Mouse (Mus musculus): ENCODE results near the gene Memo1. TPM values are rescaled to one million over a fixed set of nuclear protein-coding genes. Genes with fewer than 3 reads are reported as not detected.
A peak's percentile ranks its signal among the peaks of the same experiment; 100 is the strongest.

The Memo1 gene
- 61.5 and 63.0 TPM in 2 replicates for polyA plus RNA-seq (2015; fragmentation: Nextera tagmentation; extraction: Ambion mirVana)

DNA sequence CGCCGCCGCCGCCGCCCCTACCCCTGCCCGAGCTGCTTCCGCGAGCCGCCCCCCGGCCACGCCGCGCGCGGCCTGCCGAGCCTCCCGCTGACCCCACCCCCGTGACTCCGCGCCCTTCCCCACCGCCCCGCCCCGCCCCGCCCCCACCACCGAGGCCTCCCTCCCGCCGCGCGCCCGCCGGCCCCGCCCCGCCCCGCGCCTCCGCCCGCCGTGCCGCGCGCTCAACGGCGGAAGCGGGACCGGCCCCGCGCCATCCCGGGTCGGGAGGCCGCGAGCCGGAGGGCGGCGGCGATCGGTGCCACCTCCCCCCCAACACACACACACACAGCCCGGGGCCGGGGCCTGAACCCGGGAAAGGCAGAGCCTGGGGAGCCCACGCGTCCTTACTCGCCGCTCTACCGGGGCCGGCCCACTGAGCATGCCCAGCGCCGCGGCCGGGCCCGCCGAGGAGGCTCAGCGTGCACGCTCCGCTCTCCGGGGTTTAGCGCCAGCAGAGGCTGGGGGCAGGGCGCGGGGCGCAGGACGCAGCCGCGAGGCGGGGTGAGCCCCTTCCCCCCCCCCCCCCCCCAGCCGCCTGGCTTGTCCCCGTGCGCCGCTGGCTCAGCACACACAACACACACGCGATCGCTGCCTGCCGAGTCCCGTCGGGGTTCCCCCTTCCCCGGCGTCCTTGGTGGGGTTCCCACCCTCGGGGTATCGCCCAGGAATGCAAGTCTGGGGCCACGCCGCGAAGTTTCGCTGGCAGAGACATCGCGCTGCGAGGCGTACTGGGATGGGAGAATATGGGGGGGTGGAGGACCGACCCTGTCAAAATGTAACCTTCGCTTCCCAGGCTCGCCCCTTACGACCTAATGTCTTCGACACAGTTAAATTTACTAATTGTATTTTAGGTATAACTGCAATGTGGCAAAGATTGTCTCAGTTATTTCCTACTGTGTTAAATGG lies at the start of gene Memo1:
Memo1 (minus strand) TSS at position 496 of the 945 bp plus-strand sequence.
- no peaks in the 10 kb centered on the region for H3K4me1 ChIP-seq (replicated peaks; ENCODE audit: control insufficient read depth, insufficient read depth)
- no peaks in the 10 kb centered on the region for H3K27me3 ChIP-seq (ENCODE audit: control insufficient read depth, insufficient read depth, low read length)
- peak within 1 kb of the TSS; percentile 95 for H3K9ac ChIP-seq (ENCODE audit: low read length)
- ATAC-seq (ENCODE audit: low FRiP score, low TSS enrichment): peak; percentile 91
- H3K36me3 ChIP-seq (ENCODE audit: control insufficient read depth, insufficient read depth, low read length): no peaks in the 10 kb centered on the region; the same call in 1 of the 2 replicates
- DNase-seq (ENCODE audit: low spot score): peak; percentile 88
- TF ChIP-seq EP300 (optimal IDR thresholded peaks at IDR 0.05): no peak
- no peak for TF ChIP-seq CTCF (IDR thresholded peaks at IDR 0.05; ENCODE audit: low read depth)
- peak within 1 kb of the TSS; percentile 99 for H3K27ac ChIP-seq (replicated peaks)
- WGBS: under 1% methylated on average over 44 of the region's 110 CpGs
- H3K4me2 ChIP-seq (replicated peaks; ENCODE audit: low read depth): peak within 1 kb of the TSS; percentile 87
- peak within 1 kb of the TSS; percentile 80 for H3K4me3 ChIP-seq (ENCODE audit: low read depth, low read length)
- no peaks in the 10 kb centered on the region for H3K9me3 ChIP-seq (ENCODE audit: control insufficient read depth, low read length)

DNA sequence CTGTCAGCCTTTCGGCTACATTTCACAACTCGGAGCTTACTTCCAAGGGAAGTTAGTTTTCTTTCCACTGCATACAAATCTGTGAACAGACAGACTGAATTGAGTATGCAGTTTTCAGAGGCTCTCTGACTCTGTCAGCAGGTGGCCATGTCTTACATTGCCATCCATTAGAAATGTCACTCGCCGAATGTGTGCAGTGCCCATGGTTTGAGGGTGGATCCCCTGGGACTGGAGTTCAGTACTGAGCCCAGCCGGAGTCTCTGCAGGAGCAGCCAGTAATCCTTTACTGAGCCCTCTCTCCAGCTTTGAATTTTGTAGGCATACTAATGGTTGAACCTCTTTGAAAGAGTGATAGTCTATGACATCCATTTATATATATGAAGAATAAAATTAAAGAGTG lies 45.8 kb upstream of the Memo1 start:
- Histone ChIP-seq H3K4me1 (replicated peaks; ENCODE audit: control insufficient read depth, insufficient read depth) (no peaks in the 10 kb centered on the region), H3K36me3 (ENCODE audit: control insufficient read depth, insufficient read depth, low read length) (no peaks in the 10 kb centered on the region), H3K9me3 (ENCODE audit: control insufficient read depth, low read length) (no peaks in the 10 kb centered on the region), H3K27me3 (ENCODE audit: control insufficient read depth, insufficient read depth, low read length) (no peaks in the 10 kb centered on the region), H3K4me3 (ENCODE audit: low read depth, low read length) (no peak overlapping the region), H3K9ac (ENCODE audit: low read length) (no peak overlapping the region), H3K27ac (replicated peaks) (peak overlapping the region; percentile 4; the same call in 1 of the 2 replicates), H3K4me2 (replicated peaks; ENCODE audit: low read depth) (no peak overlapping the region)
- TF ChIP-seq CTCF (IDR thresholded peaks at IDR 0.05; ENCODE audit: low read depth) (no peak), EP300 (optimal IDR thresholded peaks at IDR 0.05) (no peak)
- ATAC-seq (ENCODE audit: low FRiP score, low TSS enrichment) (no peak), DNase-seq (ENCODE audit: low spot score) (no peak)
- WGBS: 49% methylated on average over 5 of the region's 5 CpGs

GRCm38 (mm10) chr17:74338937-74339804 lies 43.9 kb upstream of the Memo1 start, which contains the start of gene Spast:
Spast (plus strand) TSS chr17:74338987.
- H3K27ac ChIP-seq (replicated peaks): peak within 1 kb of the TSS; percentile 98
- H3K27me3 ChIP-seq (ENCODE audit: control insufficient read depth, insufficient read depth, low read length): no peaks in the 10 kb centered on the region
- no peaks in the 10 kb centered on the region for H3K36me3 ChIP-seq (ENCODE audit: control insufficient read depth, insufficient read depth, low read length)
- no peak for TF ChIP-seq CTCF (IDR thresholded peaks at IDR 0.05; ENCODE audit: low read depth)
- WGBS: under 1% methylated on average over 54 of the region's 90 CpGs
- peak within 1 kb of the TSS; percentile 93 for H3K9ac ChIP-seq (ENCODE audit: low read length)
- peak within 1 kb of the TSS; percentile 96 for H3K4me3 ChIP-seq (ENCODE audit: low read depth, low read length)
- ATAC-seq (ENCODE audit: low FRiP score, low TSS enrichment) (peak; percentile 92), DNase-seq (ENCODE audit: low spot score) (peak; percentile 80)
- no peaks in the 10 kb centered on the region for H3K9me3 ChIP-seq (ENCODE audit: control insufficient read depth, low read length)
- peak within 1 kb of the TSS; percentile 78 for H3K4me2 ChIP-seq (replicated peaks; ENCODE audit: low read depth)
- H3K4me1 ChIP-seq (replicated peaks; ENCODE audit: control insufficient read depth, insufficient read depth): no peaks in the 10 kb centered on the region

DNA sequence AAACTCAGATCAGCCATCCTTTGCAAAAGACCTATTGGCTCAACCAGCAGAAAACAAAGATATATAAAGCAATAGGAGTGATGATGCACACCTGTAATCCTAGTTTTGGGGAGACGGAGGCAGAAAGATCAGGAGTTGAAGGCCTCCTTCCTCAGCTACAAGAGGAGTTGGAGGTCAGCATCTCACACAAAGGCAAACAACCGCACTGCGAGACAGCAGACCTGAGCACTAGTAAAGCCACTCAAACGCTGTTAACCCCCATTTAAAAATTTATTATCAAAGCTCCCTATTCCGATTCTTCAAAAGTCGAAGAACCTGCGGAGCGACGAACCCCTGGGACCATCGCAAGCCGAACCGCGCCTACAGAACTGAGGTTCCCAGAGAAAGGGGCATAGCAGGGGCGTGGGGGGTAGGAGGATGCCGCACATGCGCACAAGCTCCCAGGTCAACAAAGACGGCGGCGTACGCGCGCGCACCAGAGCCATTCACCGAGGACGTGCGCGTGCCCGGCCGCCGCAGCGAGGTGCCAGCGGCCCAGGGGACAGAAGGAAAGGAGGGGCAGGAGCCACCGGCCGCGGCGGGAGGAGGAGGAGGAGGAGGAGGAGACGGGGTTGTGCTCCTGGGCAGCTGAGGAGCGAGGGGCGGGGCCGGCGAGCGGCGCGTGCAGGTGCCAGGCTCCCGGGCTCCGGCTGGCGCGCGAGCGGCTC lies 43.1 kb upstream of the Memo1 start:
- Histone ChIP-seq H3K9me3 (ENCODE audit: control insufficient read depth, low read length) (no peaks in the 10 kb centered on the region), H3K9ac (ENCODE audit: low read length) (peak overlapping the region; percentile 93), H3K36me3 (ENCODE audit: control insufficient read depth, insufficient read depth, low read length) (no peaks in the 10 kb centered on the region), H3K4me1 (replicated peaks; ENCODE audit: control insufficient read depth, insufficient read depth) (no peaks in the 10 kb centered on the region), H3K27me3 (ENCODE audit: control insufficient read depth, insufficient read depth, low read length) (no peaks in the 10 kb centered on the region), H3K27ac (replicated peaks) (peak overlapping the region; percentile 98), H3K4me3 (ENCODE audit: low read depth, low read length) (peak overlapping the region; percentile 96), H3K4me2 (replicated peaks; ENCODE audit: low read depth) (peak overlapping the region; percentile 78)
- WGBS: 0% methylated on average over 30 of the region's 50 CpGs
- ATAC-seq (ENCODE audit: low FRiP score, low TSS enrichment) (peak; percentile 96), DNase-seq (ENCODE audit: low spot score) (peak; percentile 95)
- TF ChIP-seq CTCF (IDR thresholded peaks at IDR 0.05; ENCODE audit: low read depth) (no peak), EP300 (optimal IDR thresholded peaks at IDR 0.05) (no peak)

- H3K9ac ChIP-seq (ENCODE audit: low read length): no peak overlapping the region
- TF ChIP-seq EP300 (optimal IDR thresholded peaks at IDR 0.05): no peak
- no peak for TF ChIP-seq CTCF (IDR thresholded peaks at IDR 0.05; ENCODE audit: low read depth)
- WGBS: 61% methylated on average over 9 of the region's 9 CpGs
- no peaks in the 10 kb centered on the region for H3K27me3 ChIP-seq (ENCODE audit: control insufficient read depth, insufficient read depth, low read length)
- no peak overlapping the region for H3K4me3 ChIP-seq (ENCODE audit: low read depth, low read length)
- no peaks in the 10 kb centered on the region for H3K4me1 ChIP-seq (replicated peaks; ENCODE audit: control insufficient read depth, insufficient read depth)
- no peak overlapping the region for H3K27ac ChIP-seq (replicated peaks)
- no peaks in the 10 kb centered on the region for H3K36me3 ChIP-seq (ENCODE audit: control insufficient read depth, insufficient read depth, low read length)
- ATAC-seq (ENCODE audit: low FRiP score, low TSS enrichment): no peak
- no peak overlapping the region for H3K4me2 ChIP-seq (replicated peaks; ENCODE audit: low read depth)
- no peak for DNase-seq (ENCODE audit: low spot score)
- H3K9me3 ChIP-seq (ENCODE audit: control insufficient read depth, low read length): no peaks in the 10 kb centered on the region
Observed at GRCm38 (mm10) chr17:74331049-74331676, 35.8 kb upstream of the Memo1 start.
